Mouse (Mus musculus) small intestine, adult 2 months (tissue): ENCODE measurements around the gene Kcnv2. TPM values are rescaled to one million over a fixed set of nuclear protein-coding genes. Genes with fewer than 3 reads are reported as not detected.
A peak's percentile ranks its signal among the peaks of the same experiment; 100 is the strongest.

Source experiments
- H3K27ac ChIP-seq: fragments of 200-500 bp; 2 replicates; pipeline ENCODE4 v1.5.1; 2012; ENCODE audit warnings: low read depth, low read length, control low read depth, inconsistent platforms; ENCODE audit not compliant: insufficient read depth
- H3K27me3 ChIP-seq: fragments of 200-500 bp; 2 replicates; pipeline ENCODE4 v1.6.1; 2012; ENCODE audit warnings: mild to moderate bottlenecking, moderate library complexity, low read length, inconsistent platforms; ENCODE audit not compliant: control insufficient read depth, insufficient read depth
- H3K36me3 ChIP-seq: fragments of 200-500 bp; 2 replicates; pipeline ENCODE4 v1.6.1; 2012; ENCODE audit warnings: mild to moderate bottlenecking, low read length, control low read depth, inconsistent platforms; ENCODE audit not compliant: control insufficient read depth, insufficient read depth
- H3K4me1 ChIP-seq: fragments of 200-500 bp; 2 replicates; pipeline ENCODE4 v1.6.1; 2012; ENCODE audit warnings: low read length, inconsistent platforms, mixed read lengths; ENCODE audit not compliant: control insufficient read depth, insufficient read depth, insufficient read length
- H3K4me3 ChIP-seq: fragments of 200-500 bp; 2 replicates; pipeline ENCODE4 v1.5.1; 2012; ENCODE audit warnings: low read depth, mild to moderate bottlenecking, control low read depth, inconsistent platforms, low read length, moderate library complexity
- CTCF ChIP-seq: fragments of 200-500 bp; IDR thresholded peaks from 2 replicates; pipeline ENCODE4 v1.5.1; 2012; ENCODE audit warnings: low read depth, mild to moderate bottlenecking, control low read depth, inconsistent platforms, low read length, moderate library complexity, mixed read lengths; ENCODE audit not compliant: insufficient replicate concordance, insufficient read length; ENCODE audit errors: extremely low read depth
- POLR2A ChIP-seq: fragments of 200-500 bp; IDR thresholded peaks from 2 replicates; pipeline ENCODE4 v1.6.1; 2012; ENCODE audit warnings: low read depth, mild to moderate bottlenecking, control low read depth, inconsistent platforms, low read length, moderate library complexity
- WGBS: fragments of 180-500 bp; shearing (Covaris S2); methylation state at CpG from one replicate; pipeline ENCODE4 v1.1.7; 2018; 5-methylcytosine and 5-hydroxymethylcytosine counted together
- polyA plus RNA-seq: library from polyadenylated mRNA; depleted of rRNA; stranded (reverse); fragments of >200 nt; gene quantifications from 2 replicates; pipeline ENCODE4 v1.2.3, GENCODE M21; 2012

The Kcnv2 gene
- polyA plus RNA-seq, 1 experiment = 0.03 TPM

DNA sequence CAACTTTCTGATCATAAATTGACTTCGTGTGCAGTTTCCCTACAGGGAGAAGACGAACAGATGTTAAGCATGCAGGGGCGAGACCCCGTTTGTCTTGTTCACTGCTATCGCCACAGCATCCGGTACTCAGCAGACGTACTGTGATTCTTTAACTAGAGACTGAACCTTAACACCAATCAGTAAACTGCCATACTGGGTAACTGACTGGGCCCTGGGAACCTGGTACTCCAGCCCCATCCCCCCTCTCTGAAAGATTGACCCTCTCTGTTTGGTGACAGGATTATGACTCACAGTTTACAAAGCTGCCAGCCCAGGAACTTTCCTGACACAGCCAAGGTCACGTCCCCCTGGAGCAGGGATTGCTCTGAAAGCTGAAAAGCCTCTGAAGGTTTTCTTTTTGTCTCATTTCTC lies 42.1 kb downstream of the Kcnv2 start:
- H3K27me3 ChIP-seq = no peaks in the 10 kb centered on the region
- H3K4me3 ChIP-seq = peak overlapping the region; percentile 26
- WGBS = 6% methylated on average over 8 of the region's 8 CpGs
- no peak overlapping the region for H3K27ac ChIP-seq
- H3K4me1 ChIP-seq = no peaks in the 10 kb centered on the region; the same call in 1 of the 2 replicates
- no peaks in the 10 kb centered on the region for H3K36me3 ChIP-seq
- TF ChIP-seq CTCF (no peak), POLR2A (no peak)

DNA sequence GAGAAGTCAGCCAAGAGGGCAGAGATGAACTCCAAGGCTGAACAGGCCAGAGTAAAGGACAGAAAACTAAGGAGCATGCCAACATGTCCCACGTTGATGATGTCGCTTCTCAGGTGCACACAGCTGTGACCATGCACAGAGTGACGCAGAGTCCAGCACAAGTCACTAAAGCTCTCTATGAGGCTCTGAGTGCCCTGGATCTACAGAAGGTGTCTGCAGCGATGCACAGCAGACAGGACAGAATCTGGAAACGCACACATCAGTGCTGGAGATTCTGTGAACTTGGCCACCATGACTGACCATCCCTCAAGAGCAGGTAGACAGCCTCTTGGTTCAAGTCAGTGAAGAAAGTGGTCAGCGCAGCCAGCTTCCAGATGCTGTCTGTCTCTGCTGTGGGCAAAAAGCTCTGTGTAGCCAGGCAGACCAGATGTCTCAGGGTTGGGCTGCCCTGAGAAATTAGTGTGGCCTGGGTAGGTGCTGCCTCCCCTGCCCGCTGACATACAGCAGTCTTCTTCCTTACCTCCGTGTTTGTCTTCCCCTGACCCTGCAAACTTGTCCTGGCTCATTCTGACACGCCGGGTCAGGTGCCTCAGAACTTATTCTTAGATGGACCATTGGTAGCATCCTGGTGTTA lies 43.8 kb downstream of the Kcnv2 start:
- Histone ChIP-seq H3K4me3 (no peak overlapping the region), H3K36me3 (no peaks in the 10 kb centered on the region), H3K4me1 (no peaks in the 10 kb centered on the region; the same call in 1 of the 2 replicates), H3K27me3 (no peaks in the 10 kb centered on the region), H3K27ac (no peak overlapping the region)
- WGBS = 80% methylated on average over 10 of the region's 10 CpGs
- TF ChIP-seq POLR2A = no peak

DNA sequence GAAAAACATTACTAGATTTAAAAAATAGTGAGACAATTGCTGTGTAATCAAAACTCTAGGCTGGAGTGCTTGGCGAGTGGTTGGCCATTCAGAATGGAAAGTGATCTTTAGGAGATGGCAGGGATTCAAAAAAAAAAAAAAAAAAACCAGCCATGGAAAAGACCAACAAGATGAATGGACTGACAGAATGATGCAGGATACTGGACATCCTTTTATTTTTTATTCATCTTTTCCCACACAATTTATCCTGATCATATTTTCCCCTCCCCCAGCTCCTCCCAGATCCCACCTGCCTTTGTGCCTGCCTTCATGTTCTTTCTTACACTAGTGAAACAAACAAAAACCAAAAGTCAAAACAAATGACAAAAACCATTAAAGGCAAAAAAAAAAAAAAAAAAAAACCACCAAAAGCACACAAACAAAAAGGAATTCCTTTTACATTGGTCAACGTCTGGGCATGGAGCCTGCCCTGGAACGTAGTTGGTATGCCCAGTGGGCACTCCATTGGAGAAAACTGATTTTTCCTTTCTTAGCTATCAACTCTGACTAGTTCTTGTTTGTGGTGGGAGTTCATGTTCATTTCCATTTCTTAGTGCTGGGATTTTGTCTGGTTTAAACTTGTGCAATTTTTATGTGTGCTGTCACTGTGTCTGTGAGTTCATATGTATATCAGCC lies 47.2 kb downstream of the Kcnv2 start:
- Histone ChIP-seq H3K36me3 (no peaks in the 10 kb centered on the region), H3K4me3 (no peak overlapping the region), H3K27me3 (no peaks in the 10 kb centered on the region; the same call in 1 of the 2 replicates), H3K27ac (no peak overlapping the region), H3K4me1 (no peaks in the 10 kb centered on the region)
- TF ChIP-seq CTCF (no peak), POLR2A (no peak)
- 64% methylated on average over 3 of the region's 3 CpGs for WGBS

DNA sequence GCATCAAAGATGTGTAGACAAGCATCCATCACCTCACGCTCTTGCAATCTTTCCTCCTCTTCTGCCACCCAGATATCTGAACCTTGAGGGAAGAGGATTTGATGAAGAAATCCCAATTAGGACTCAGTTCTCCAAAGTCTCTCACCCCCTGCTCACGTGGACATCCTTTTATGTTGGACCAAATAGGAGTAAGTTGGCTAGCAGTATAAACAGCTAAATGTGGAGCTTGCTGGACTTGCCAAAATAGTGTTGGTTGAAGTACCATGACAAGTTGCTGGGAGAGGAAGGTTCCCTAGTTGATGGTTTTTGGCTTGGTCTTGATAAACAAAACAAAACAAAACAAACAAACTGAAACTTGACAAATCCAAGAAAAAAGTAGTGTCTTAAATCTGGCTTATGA lies 47.8 kb downstream of the Kcnv2 start:
- 77% methylated on average over 2 of the region's 2 CpGs for whole genome bisulfite sequencing

DNA sequence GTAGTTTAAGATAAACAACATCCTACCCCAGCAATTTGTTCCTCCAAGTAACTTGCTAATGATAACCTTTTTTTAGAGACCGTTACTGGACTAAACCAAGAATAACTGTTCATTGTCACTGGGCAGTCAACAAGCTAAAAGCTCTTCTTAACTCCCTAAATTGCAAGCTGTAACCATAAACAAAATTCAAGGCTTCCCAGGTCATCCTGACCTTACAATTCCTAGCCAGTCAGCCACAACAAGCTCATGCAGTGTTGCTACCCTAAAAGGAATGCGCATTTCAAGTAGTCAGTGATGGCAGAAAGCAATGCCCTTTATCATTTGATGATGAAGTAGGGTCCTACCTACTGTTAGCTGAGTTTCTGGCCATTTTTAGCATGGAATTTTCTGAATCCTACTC lies 48.4 kb downstream of the Kcnv2 start:
- TF ChIP-seq POLR2A (no peak), CTCF (no peak)
- WGBS = 92% methylated on average over 2 of the region's 2 CpGs
- Histone ChIP-seq H3K4me3 (no peak overlapping the region), H3K4me1 (no peaks in the 10 kb centered on the region), H3K36me3 (no peaks in the 10 kb centered on the region), H3K27me3 (no peaks in the 10 kb centered on the region; the same call in 1 of the 2 replicates), H3K27ac (no peak overlapping the region)

More for the DNA sequence above, 47.8 kb downstream of the Kcnv2 start:
- no peaks in the 10 kb centered on the region; the same call in 1 of the 2 replicates for H3K27me3 ChIP-seq
- H3K36me3 ChIP-seq = no peaks in the 10 kb centered on the region
- no peak overlapping the region for H3K4me3 ChIP-seq
- no peaks in the 10 kb centered on the region for H3K4me1 ChIP-seq
- no peak overlapping the region for H3K27ac ChIP-seq
- TF ChIP-seq CTCF = no peak
- TF ChIP-seq POLR2A = no peak

DNA sequence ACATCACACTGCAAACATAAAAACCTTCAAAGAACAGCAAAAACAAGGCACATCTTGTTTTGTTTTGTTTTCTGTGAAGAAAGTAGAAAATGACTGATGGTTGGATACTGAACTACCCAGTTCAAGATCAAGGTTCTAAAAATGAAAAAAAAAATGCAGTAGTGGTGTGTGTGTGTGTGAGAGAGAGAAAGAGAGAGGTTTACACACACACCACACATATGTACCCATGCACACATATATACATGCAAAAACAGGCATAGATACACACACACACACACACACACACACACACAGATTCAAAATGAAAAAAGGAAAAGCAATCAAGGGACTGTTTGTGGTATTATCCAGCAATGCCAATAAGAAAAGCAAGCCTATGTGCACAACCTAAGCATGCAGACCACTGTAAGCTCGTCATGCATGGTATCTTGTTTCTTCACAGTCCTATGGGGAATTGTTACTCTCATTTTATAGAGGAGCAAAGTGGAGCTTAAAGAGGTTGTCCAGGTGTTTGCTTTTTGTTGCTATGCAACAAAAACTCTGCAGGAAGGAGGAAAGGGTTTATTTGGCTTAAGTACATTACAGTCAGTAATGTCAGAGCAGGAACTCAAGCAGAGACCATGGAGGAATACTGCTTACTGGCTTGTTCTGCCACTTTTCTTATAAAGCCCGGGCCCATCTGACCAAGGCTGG lies 57.5 kb downstream of the Kcnv2 start:
- Histone ChIP-seq H3K4me1 (no peaks in the 10 kb centered on the region), H3K4me3 (no peak overlapping the region), H3K27ac (no peak overlapping the region), H3K27me3 (no peaks in the 10 kb centered on the region), H3K36me3 (no peaks in the 10 kb centered on the region)
- WGBS = 72% methylated on average over 2 of the region's 2 CpGs
- no peak for TF ChIP-seq CTCF
- TF ChIP-seq POLR2A = no peak

DNA sequence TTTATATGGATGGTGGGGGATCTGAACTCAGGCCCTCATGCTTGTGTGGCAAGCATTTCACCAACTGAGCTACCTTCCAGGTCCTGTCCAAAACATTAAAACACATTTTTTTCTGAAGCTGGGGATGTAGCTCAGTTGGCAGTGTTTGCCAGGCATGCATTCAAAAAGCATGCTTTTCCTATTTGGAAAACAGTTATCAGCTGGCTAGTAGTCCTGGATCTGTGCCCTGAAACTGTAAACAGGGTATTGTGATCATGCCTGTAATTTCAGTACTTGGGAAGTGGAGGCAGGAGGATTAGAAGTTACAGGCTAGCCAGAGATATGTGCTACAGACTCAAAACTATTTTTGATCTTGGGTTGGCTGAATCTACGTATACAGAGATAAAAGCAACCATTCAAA lies 59.7 kb downstream of the Kcnv2 start:
- no peaks in the 10 kb centered on the region for H3K27me3 ChIP-seq
- peaks cover 14% of the 10 kb centered on the region for H3K36me3 ChIP-seq
- H3K27ac ChIP-seq = no peak overlapping the region
- H3K4me1 ChIP-seq = no peaks in the 10 kb centered on the region
- TF ChIP-seq POLR2A = no peak
- TF ChIP-seq CTCF = no peak
- 84% methylated on average over 1 of the region's 1 CpGs for WGBS
- no peak overlapping the region for H3K4me3 ChIP-seq
